Mouse (Mus musculus): ENCODE measurements around the gene Spata48. TPM values are rescaled to one million over a fixed set of nuclear protein-coding genes. Genes with fewer than 3 reads are reported as not detected.
A peak's percentile ranks its signal among the peaks of the same experiment; 100 is the strongest.

Gene Spata48
- polyA plus RNA-seq, 2 experiments, result 0.20 to 0.41 TPM

DNA sequence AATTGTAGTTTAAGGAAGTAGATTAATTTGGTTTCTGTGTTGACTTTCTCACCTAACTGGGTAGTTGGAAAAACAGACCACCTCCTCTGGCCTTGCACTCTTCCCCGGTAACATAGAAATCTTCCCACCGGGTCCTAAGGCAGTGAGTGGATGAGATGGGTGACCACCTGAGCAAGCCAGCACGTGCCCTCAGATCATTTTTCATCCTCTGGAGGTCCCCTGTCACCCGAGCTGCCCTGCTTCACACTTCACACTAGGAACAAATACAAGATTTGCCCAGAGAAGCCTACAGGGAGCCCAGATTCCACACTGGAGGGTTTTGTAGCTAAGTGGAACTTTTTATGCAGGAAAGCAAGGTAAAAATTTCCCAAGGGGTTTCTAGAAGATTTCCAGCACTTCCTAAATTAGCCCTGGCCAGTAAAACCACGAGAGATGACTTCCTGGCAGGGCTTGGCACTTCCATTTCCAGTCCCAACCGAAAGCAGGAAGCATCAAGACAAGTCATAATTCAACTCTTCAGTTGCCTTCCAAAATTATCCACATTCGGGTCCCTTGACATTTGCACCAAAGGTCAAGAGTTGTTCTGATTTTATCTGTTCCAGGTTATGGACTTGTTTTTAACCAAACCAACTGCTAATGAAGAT, 85.8 kb downstream of the Spata48 start:
- DNase-seq (ENCODE audit: low read depth in 3 of 3, low spot score in 3 of 3), result no peak
- Histone ChIP-seq H3K4me1 (replicated peaks; ENCODE audit: control insufficient read depth in 2 of 2, insufficient read depth in 2 of 2, low read length in 1 of 2) (no peaks in the 10 kb centered on the region), H3K27me3 (ENCODE audit: control insufficient read depth, insufficient read depth, low read length) (no peaks in the 10 kb centered on the region), H3K9me3 (ENCODE audit: control insufficient read depth, low read length) (no peaks in the 10 kb centered on the region), H3K9ac (replicated peaks) (no peak overlapping the region), H3K4me2 (ENCODE audit: low read depth) (no peak overlapping the region), H3K27ac (no peak overlapping the region), H3K4me3 (ENCODE audit: insufficient read depth in 1 of 2, low read depth in 2 of 2, low read length in 2 of 2) (no peak overlapping the region), H3K36me3 (replicated peaks; ENCODE audit: control insufficient read depth, insufficient read depth, low read depth) (no peaks in the 10 kb centered on the region)
- TF ChIP-seq CTCF (IDR thresholded peaks at IDR 0.05; ENCODE audit: low read depth) (no peak), EP300 (IDR thresholded peaks at IDR 0.05; ENCODE audit: low read depth) (no peak)
- WGBS (ENCODE audit: insufficient replicate concordance), result 35% methylated on average over 7 of the region's 7 CpGs
- no peak for ATAC-seq (ENCODE audit: insufficient read depth)

GRCm38 (mm10) chr11:11555563-11555962, 93.7 kb downstream of the Spata48 start:
- WGBS (ENCODE audit: insufficient replicate concordance), result 49% methylated on average over 8 of the region's 8 CpGs
- DNase-seq (ENCODE audit: low read depth in 3 of 3, low spot score in 3 of 3), result no peak
- H3K36me3 ChIP-seq (replicated peaks; ENCODE audit: control insufficient read depth, insufficient read depth, low read depth), result no peaks in the 10 kb centered on the region

DNA sequence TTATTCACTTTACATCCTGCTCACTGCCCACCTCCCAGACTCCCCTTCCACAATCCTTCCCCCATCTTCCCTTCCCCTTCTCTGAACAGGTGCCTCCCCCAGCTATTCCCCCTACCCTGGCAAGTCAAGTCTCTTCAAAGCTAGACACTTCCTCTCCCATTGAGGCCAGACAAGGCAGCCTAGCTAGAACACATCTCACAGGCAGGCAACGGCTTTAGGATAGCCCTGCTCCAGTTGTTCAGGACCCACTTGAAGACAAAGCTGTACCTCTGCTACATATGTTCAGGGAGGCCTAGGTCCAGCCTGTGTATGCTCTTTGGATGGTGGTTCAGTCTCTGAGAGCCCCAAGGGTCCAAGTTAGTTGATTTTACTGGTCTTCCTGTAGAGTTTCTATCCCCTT, 94.3 kb downstream of the Spata48 start:
- Histone ChIP-seq H3K4me2 (ENCODE audit: low read depth) (no peak overlapping the region), H3K4me3 (ENCODE audit: insufficient read depth in 1 of 2, low read depth in 2 of 2, low read length in 2 of 2) (no peak overlapping the region), H3K4me1 (replicated peaks; ENCODE audit: control insufficient read depth in 2 of 2, insufficient read depth in 2 of 2, low read length in 1 of 2) (peaks cover 7 to 16% of the 10 kb centered on the region in 2 experiments; a peak in 3 of 4 replicates), H3K9ac (replicated peaks) (no peak overlapping the region), H3K27me3 (ENCODE audit: control insufficient read depth, insufficient read depth, low read length) (no peaks in the 10 kb centered on the region), H3K27ac (no peak overlapping the region), H3K36me3 (replicated peaks; ENCODE audit: control insufficient read depth, insufficient read depth, low read depth) (no peaks in the 10 kb centered on the region), H3K9me3 (ENCODE audit: control insufficient read depth, low read length) (no peaks in the 10 kb centered on the region)
- no peak for TF ChIP-seq CTCF (IDR thresholded peaks at IDR 0.05; ENCODE audit: low read depth)
- TF ChIP-seq EP300 (IDR thresholded peaks at IDR 0.05; ENCODE audit: low read depth), result no peak
- DNase-seq (ENCODE audit: low read depth in 3 of 3, low spot score in 3 of 3) (no peak), ATAC-seq (ENCODE audit: insufficient read depth) (no peak)
- 37% methylated on average over 1 of the region's 1 CpGs for WGBS (ENCODE audit: insufficient replicate concordance)

More at GRCm38 (mm10) chr11:11555563-11555962, 93.7 kb downstream of the Spata48 start:
- Histone ChIP-seq H3K4me2 (ENCODE audit: low read depth) (no peak overlapping the region), H3K27ac (no peak overlapping the region), H3K4me1 (replicated peaks; ENCODE audit: control insufficient read depth in 2 of 2, insufficient read depth in 2 of 2, low read length in 1 of 2) (peaks cover 7 to 16% of the 10 kb centered on the region in 2 experiments; a peak in 3 of 4 replicates), H3K4me3 (ENCODE audit: insufficient read depth in 1 of 2, low read depth in 2 of 2, low read length in 2 of 2) (no peak overlapping the region), H3K27me3 (ENCODE audit: control insufficient read depth, insufficient read depth, low read length) (no peaks in the 10 kb centered on the region), H3K9ac (replicated peaks) (no peak overlapping the region), H3K9me3 (ENCODE audit: control insufficient read depth, low read length) (no peaks in the 10 kb centered on the region)
- TF ChIP-seq EP300 (IDR thresholded peaks at IDR 0.05; ENCODE audit: low read depth) (no peak), CTCF (IDR thresholded peaks at IDR 0.05; ENCODE audit: low read depth) (no peak)
- ATAC-seq (ENCODE audit: insufficient read depth), result no peak

GRCm38 (mm10) chr11:11557173-11557967, 95.5 kb downstream of the Spata48 start:
- Histone ChIP-seq H3K27ac (no peak overlapping the region), H3K9ac (replicated peaks) (no peak overlapping the region), H3K36me3 (replicated peaks; ENCODE audit: control insufficient read depth, insufficient read depth, low read depth) (no peaks in the 10 kb centered on the region), H3K4me2 (ENCODE audit: low read depth) (no peak overlapping the region), H3K27me3 (ENCODE audit: control insufficient read depth, insufficient read depth, low read length) (no peaks in the 10 kb centered on the region), H3K9me3 (ENCODE audit: control insufficient read depth, low read length) (no peaks in the 10 kb centered on the region), H3K4me3 (ENCODE audit: insufficient read depth in 1 of 2, low read depth in 2 of 2, low read length in 2 of 2) (no peak overlapping the region), H3K4me1 (replicated peaks; ENCODE audit: control insufficient read depth in 2 of 2, insufficient read depth in 2 of 2, low read length in 1 of 2) (peaks cover 7 to 17% of the 10 kb centered on the region in 2 experiments; a peak in 3 of 4 replicates)
- 21% methylated on average over 11 of the region's 11 CpGs for WGBS (ENCODE audit: insufficient replicate concordance)
- peak; percentile 93 for TF ChIP-seq CTCF (IDR thresholded peaks at IDR 0.05; ENCODE audit: low read depth)
- no peak for TF ChIP-seq EP300 (IDR thresholded peaks at IDR 0.05; ENCODE audit: low read depth)
- DNase-seq (ENCODE audit: low read depth in 3 of 3, low spot score in 3 of 3) (peak; percentile 51 to 56 (median 55)), ATAC-seq (ENCODE audit: insufficient read depth) (peak; percentile 42; the same call in 1 of the 2 replicates)

GRCm38 (mm10) chr11:11558662-11559061, 96.8 kb downstream of the Spata48 start:
- Histone ChIP-seq H3K27me3 (ENCODE audit: control insufficient read depth, insufficient read depth, low read length) (no peaks in the 10 kb centered on the region), H3K4me1 (replicated peaks; ENCODE audit: control insufficient read depth in 2 of 2, insufficient read depth in 2 of 2, low read length in 1 of 2) (peaks cover 7 to 17% of the 10 kb centered on the region in 2 experiments; a peak in 3 of 4 replicates), H3K36me3 (replicated peaks; ENCODE audit: control insufficient read depth, insufficient read depth, low read depth) (no peaks in the 10 kb centered on the region), H3K9me3 (ENCODE audit: control insufficient read depth, low read length) (no peaks in the 10 kb centered on the region), H3K4me3 (ENCODE audit: insufficient read depth in 1 of 2, low read depth in 2 of 2, low read length in 2 of 2) (no peak overlapping the region), H3K27ac (no peak overlapping the region), H3K4me2 (ENCODE audit: low read depth) (no peak overlapping the region), H3K9ac (replicated peaks) (no peak overlapping the region)
- DNase-seq (ENCODE audit: low read depth in 3 of 3, low spot score in 3 of 3) (no peak), ATAC-seq (ENCODE audit: insufficient read depth) (no peak)
- TF ChIP-seq EP300 (IDR thresholded peaks at IDR 0.05; ENCODE audit: low read depth) (no peak), CTCF (IDR thresholded peaks at IDR 0.05; ENCODE audit: low read depth) (no peak)
- 39% methylated on average over 3 of the region's 3 CpGs for WGBS (ENCODE audit: insufficient replicate concordance)

Data from liver, embryonic 14.5 days (tissue).